Mouse (Mus musculus) CH12.LX (cell line): Measurements from ENCODE around the gene Zcchc3.

Experiments
- CTCF ChIP-seq, 2 experiments: IDR thresholded peaks in 1 of 2; conservative IDR thresholded peaks in 1 of 2; 2 replicates each; pipeline ENCODE4 v1.5.1; 2011 to 2012; ENCODE audit warnings: low read depth in 2 of 2, low read length in 2 of 2, improper control_type of control experiment in 1 of 2, inconsistent platforms in 1 of 2, mild to moderate bottlenecking in 1 of 2, moderate library complexity in 1 of 2
- ELF1 ChIP-seq: IDR thresholded peaks from 2 replicates; pipeline ENCODE4 v1.6.1; 2014; ENCODE audit warnings: low read depth, mild to moderate bottlenecking, inconsistent platforms, low read length, improper control_type of control experiment
- GABPA ChIP-seq: IDR thresholded peaks from 2 replicates; pipeline ENCODE4 v1.6.1; 2012; ENCODE audit warnings: low read depth, low read length, improper control_type of control experiment, inconsistent platforms; ENCODE audit not compliant: insufficient replicate concordance
- MAX ChIP-seq: IDR thresholded peaks from 2 replicates; pipeline ENCODE4 v1.6.1; 2011; ENCODE audit warnings: low read length, improper control_type of control experiment
- SIN3A ChIP-seq: IDR thresholded peaks from 2 replicates; pipeline ENCODE4 v1.6.1; 2012; ENCODE audit warnings: low read length, improper control_type of control experiment, inconsistent platforms
- TCF12 ChIP-seq: IDR thresholded peaks from 2 replicates; pipeline ENCODE4 v1.6.1; 2014; ENCODE audit warnings: low read depth, mild to moderate bottlenecking, inconsistent platforms, low read length, improper control_type of control experiment
- USF1 ChIP-seq: IDR thresholded peaks from 2 replicates; pipeline ENCODE4 v1.6.1; 2014; ENCODE audit warnings: low read depth, mild to moderate bottlenecking, inconsistent platforms, low read length, improper control_type of control experiment
- ZMIZ1 ChIP-seq: IDR thresholded peaks from 2 replicates; pipeline ENCODE4 v1.6.1; 2012; ENCODE audit warnings: low read depth, mild to moderate bottlenecking, inconsistent platforms, low read length, improper control_type of control experiment

DNA sequence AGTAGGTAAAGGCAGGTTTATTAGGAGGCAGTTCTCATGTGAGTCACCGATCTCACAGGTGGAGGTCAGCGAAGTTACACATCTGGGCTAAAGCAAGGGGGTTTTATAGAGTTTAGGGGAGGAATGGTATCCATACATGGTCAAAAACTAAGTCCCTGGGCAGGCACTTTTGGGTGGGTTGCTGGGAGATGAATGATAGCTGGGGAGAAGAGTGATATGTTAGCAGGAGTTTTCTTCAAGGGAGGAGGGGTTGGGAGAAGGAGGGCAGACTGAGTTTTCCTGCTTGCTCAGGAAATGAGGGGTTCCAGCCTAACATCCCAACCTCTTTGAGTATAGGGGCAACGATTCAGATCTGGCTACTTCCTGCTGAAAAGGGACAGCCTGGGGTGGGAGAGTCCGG lies 460 bp upstream of the Zcchc3 start, which contains the start of gene 6820408C15Rik:
- TF ChIP-seq CTCF (conservative IDR thresholded peaks at IDR 0.05 in 1 of 2, IDR thresholded peaks at IDR 0.05 in 1 of 2; ENCODE audit: low read depth in 2 of 2, low read length in 2 of 2) (no peak), GABPA (no peak), TCF12 (no peak), USF1 (no peak), SIN3A (no peak), ELF1 (no peak), MAX (no peak), ZMIZ1 (no peak)
